ENCODE assay signal across 12 mouse cellular contexts in genomic region chr17:45879478-45880250, GRCm38 (mm10).
A peak's percentile ranks its signal among the peaks of the same experiment; 100 is the strongest.
DNase-seq lines count a peak whose midpoint lies in the region; ATAC-seq and TF ChIP-seq lines count a peak whose summit lies in the region.
"Had no signal": no experiment of that assay in that cellular context is flagged by ENCODE, and none has a peak within 500 bp of the region (broad histone marks: within the 10 kb centered on the region; RNA-seq: fewer than 3 reads in every experiment).

No protein-coding gene starts in this region.

- TF ChIP-seq CTCF in kidney, postnatal 0 days (IDR thresholded peaks at IDR 0.05; ENCODE audit: low read depth), result no peak
- TF ChIP-seq CTCF in intestine, postnatal 0 days (IDR thresholded peaks at IDR 0.05; ENCODE audit: low read depth), result no peak

- H3K27me3 ChIP-seq in hindbrain, embryonic 12.5 days, result peaks cover 10% of the 10 kb centered on the region; the same call in 1 of the 2 replicates
- H3K27me3 ChIP-seq in hindbrain, embryonic 14.5 days (ENCODE audit: control insufficient read depth, insufficient read depth, low read length), result no peaks in the 10 kb centered on the region
- peaks cover 11% of the 10 kb centered on the region; the same call in 1 of the 2 replicates for H3K27me3 ChIP-seq in midbrain, embryonic 12.5 days
- peaks cover 36% of the 10 kb centered on the region for H3K27me3 ChIP-seq in midbrain, embryonic 10.5 days (ENCODE audit: low read depth, poor library complexity, severe bottlenecking)
- H3K27me3 ChIP-seq in kidney, postnatal 0 days (ENCODE audit: insufficient read depth, low read length), result no peaks in the 10 kb centered on the region
- no peaks in the 10 kb centered on the region for H3K27me3 ChIP-seq in intestine, postnatal 0 days (replicated peaks; ENCODE audit: control insufficient read depth, insufficient read depth, low read length)
- H3K27me3 ChIP-seq: forebrain, embryonic 15.5 days had no signal

- no peak overlapping the region for H3K9ac ChIP-seq in hindbrain, embryonic 12.5 days
- no peak overlapping the region for H3K9ac ChIP-seq in hindbrain, embryonic 14.5 days
- no peak overlapping the region for H3K9ac ChIP-seq in midbrain, embryonic 12.5 days (replicated peaks)
- no peak overlapping the region for H3K9ac ChIP-seq in kidney, postnatal 0 days (ENCODE audit: low read depth, low read length)
- H3K9ac ChIP-seq in intestine, postnatal 0 days (ENCODE audit: low read depth, low read length), result no peak overlapping the region
- H3K9ac ChIP-seq: forebrain, embryonic 15.5 days; heart, embryonic 12.5 days had no signal

- H3K36me3 ChIP-seq in hindbrain, embryonic 12.5 days, result no peaks in the 10 kb centered on the region
- H3K36me3 ChIP-seq in hindbrain, embryonic 14.5 days (replicated peaks; ENCODE audit: control insufficient read depth, insufficient read depth), result no peaks in the 10 kb centered on the region
- H3K36me3 ChIP-seq in midbrain, embryonic 12.5 days, result no peaks in the 10 kb centered on the region
- no peaks in the 10 kb centered on the region for H3K36me3 ChIP-seq in midbrain, embryonic 10.5 days
- H3K36me3 ChIP-seq in kidney, postnatal 0 days (ENCODE audit: insufficient read depth, low read length), result no peaks in the 10 kb centered on the region
- no peaks in the 10 kb centered on the region for H3K36me3 ChIP-seq in intestine, postnatal 0 days (ENCODE audit: control insufficient read depth, insufficient read depth)
- H3K36me3 ChIP-seq: forebrain, embryonic 15.5 days; heart, embryonic 12.5 days had no signal

- H3K4me2 ChIP-seq in hindbrain, embryonic 12.5 days (replicated peaks), result no peak overlapping the region
- no peak overlapping the region for H3K4me2 ChIP-seq in hindbrain, embryonic 14.5 days (replicated peaks)
- no peak overlapping the region for H3K4me2 ChIP-seq in midbrain, embryonic 12.5 days (replicated peaks)
- no peak overlapping the region for H3K4me2 ChIP-seq in kidney, postnatal 0 days (ENCODE audit: low read length)
- no peak overlapping the region for H3K4me2 ChIP-seq in intestine, postnatal 0 days (replicated peaks; ENCODE audit: low read depth)
- H3K4me2 ChIP-seq: forebrain, embryonic 15.5 days; heart, embryonic 12.5 days had no signal

- no peak overlapping the region for H3K4me3 ChIP-seq in hindbrain, embryonic 12.5 days
- no peak overlapping the region for H3K4me3 ChIP-seq in hindbrain, embryonic 14.5 days (replicated peaks; ENCODE audit: low read length)
- H3K4me3 ChIP-seq in midbrain, embryonic 12.5 days, result no peak overlapping the region
- no peak overlapping the region for H3K4me3 ChIP-seq in midbrain, embryonic 10.5 days
- H3K4me3 ChIP-seq in kidney, postnatal 0 days (replicated peaks; ENCODE audit: low read depth, low read length), result no peak overlapping the region
- no peak overlapping the region for H3K4me3 ChIP-seq in intestine, postnatal 0 days (ENCODE audit: low read depth, low read length)
- H3K4me3 ChIP-seq: forebrain, embryonic 15.5 days; heart, embryonic 12.5 days; myocyte had no signal

- no peak overlapping the region for H3K27ac ChIP-seq in hindbrain, embryonic 12.5 days
- H3K27ac ChIP-seq in hindbrain, embryonic 14.5 days, result no peak overlapping the region
- H3K27ac ChIP-seq in midbrain, embryonic 12.5 days (replicated peaks), result no peak overlapping the region
- no peak overlapping the region for H3K27ac ChIP-seq in midbrain, embryonic 10.5 days (replicated peaks)
- no peak overlapping the region for H3K27ac ChIP-seq in kidney, postnatal 0 days
- H3K27ac ChIP-seq in intestine, postnatal 0 days (ENCODE audit: low read depth, low read length), result no peak overlapping the region
- H3K27ac ChIP-seq: forebrain, embryonic 15.5 days had no signal

- no peak for DNase-seq in hindbrain, embryonic 14.5 days (ENCODE audit: low spot score)
- DNase-seq in midbrain, embryonic 10.5 days (ENCODE audit: low spot score), result no peak
- peak; percentile 64 for DNase-seq in adrenal gland, postnatal 36 days
- DNase-seq in kidney, postnatal 0 days (ENCODE audit: low spot score), result peak; percentile 61
- DNase-seq in left cerebral cortex, adult 9 months (ENCODE audit: low spot score in 2 of 2), result no peak
- DNase-seq: cerebellum, postnatal 25 days had no signal

- H3K4me1 ChIP-seq in hindbrain, embryonic 12.5 days, result peaks cover 6% of the 10 kb centered on the region; the same call in 1 of the 2 replicates
- no peaks in the 10 kb centered on the region for H3K4me1 ChIP-seq in hindbrain, embryonic 14.5 days (replicated peaks; ENCODE audit: control insufficient read depth, insufficient read depth, low read length)
- peaks cover 6% of the 10 kb centered on the region; the same call in 1 of the 2 replicates for H3K4me1 ChIP-seq in midbrain, embryonic 12.5 days
- peaks cover 11% of the 10 kb centered on the region for H3K4me1 ChIP-seq in midbrain, embryonic 10.5 days
- H3K4me1 ChIP-seq in kidney, postnatal 0 days (replicated peaks; ENCODE audit: insufficient read depth, low read length), result peaks cover 6% of the 10 kb centered on the region; the same call in 1 of the 2 replicates
- no peaks in the 10 kb centered on the region for H3K4me1 ChIP-seq in intestine, postnatal 0 days (replicated peaks; ENCODE audit: control insufficient read depth, insufficient read depth, low read length)
- H3K4me1 ChIP-seq: forebrain, embryonic 15.5 days had no signal

- no peaks in the 10 kb centered on the region for H3K9me3 ChIP-seq in hindbrain, embryonic 12.5 days (replicated peaks)
- no peaks in the 10 kb centered on the region for H3K9me3 ChIP-seq in hindbrain, embryonic 14.5 days (ENCODE audit: control insufficient read depth, low read length)
- H3K9me3 ChIP-seq in midbrain, embryonic 12.5 days, result no peaks in the 10 kb centered on the region
- peaks cover 3% of the 10 kb centered on the region; the same call in 1 of the 2 replicates for H3K9me3 ChIP-seq in midbrain, embryonic 10.5 days (replicated peaks)
- H3K9me3 ChIP-seq in kidney, postnatal 0 days (replicated peaks; ENCODE audit: low read length), result no peaks in the 10 kb centered on the region
- no peaks in the 10 kb centered on the region for H3K9me3 ChIP-seq in intestine, postnatal 0 days (ENCODE audit: control insufficient read depth)
- H3K9me3 ChIP-seq: forebrain, embryonic 15.5 days had no signal

- whole genome bisulfite sequencing in hindbrain, embryonic 12.5 days, result 64% methylated on average over 6 of the region's 6 CpGs
- WGBS in hindbrain, embryonic 14.5 days, result 66% methylated on average over 6 of the region's 6 CpGs
- WGBS in midbrain, embryonic 12.5 days, result 70% methylated on average over 6 of the region's 6 CpGs
- 74% methylated on average over 6 of the region's 6 CpGs for WGBS in midbrain, embryonic 10.5 days
- 57% methylated on average over 6 of the region's 6 CpGs for WGBS in kidney, postnatal 0 days
- WGBS in intestine, postnatal 0 days, result 74% methylated on average over 6 of the region's 6 CpGs

- ATAC-seq in hindbrain, embryonic 12.5 days (ENCODE audit: low FRiP score), result 0 out of 2 replicates have a peak, but pooled peaks have one; percentile 30
- no peak for ATAC-seq in hindbrain, embryonic 14.5 days (ENCODE audit: low FRiP score)
- 0 out of 2 replicates have a peak, but pooled peaks have one; percentile 51 for ATAC-seq in midbrain, embryonic 12.5 days (ENCODE audit: low FRiP score, low read depth)
- ATAC-seq in kidney, postnatal 0 days (replicated peaks; ENCODE audit: low FRiP score, low read depth), result no peak
- ATAC-seq in intestine, postnatal 0 days, result no peak
- ATAC-seq: forebrain, embryonic 15.5 days had no signal

Comparison
In these comparisons a context has a peak if more than half of its experiments do, and no peak if none do; other contexts are left out.
1. ATAC-seq: peak in hindbrain, embryonic 12.5 days (single experiment) and midbrain, embryonic 12.5 days (single experiment); none in hindbrain, embryonic 14.5 days (single experiment), kidney, postnatal 0 days (single experiment) and intestine, postnatal 0 days (single experiment).
2. DNase-seq: peak in adrenal gland, postnatal 36 days (2 of 2) and kidney, postnatal 0 days (single experiment); none in hindbrain, embryonic 14.5 days (single experiment), midbrain, embryonic 10.5 days (single experiment) and left cerebral cortex, adult 9 months (0 of 2).